7 mouse cellular contexts compared by ENCODE assay signal in the genomic region with DNA sequence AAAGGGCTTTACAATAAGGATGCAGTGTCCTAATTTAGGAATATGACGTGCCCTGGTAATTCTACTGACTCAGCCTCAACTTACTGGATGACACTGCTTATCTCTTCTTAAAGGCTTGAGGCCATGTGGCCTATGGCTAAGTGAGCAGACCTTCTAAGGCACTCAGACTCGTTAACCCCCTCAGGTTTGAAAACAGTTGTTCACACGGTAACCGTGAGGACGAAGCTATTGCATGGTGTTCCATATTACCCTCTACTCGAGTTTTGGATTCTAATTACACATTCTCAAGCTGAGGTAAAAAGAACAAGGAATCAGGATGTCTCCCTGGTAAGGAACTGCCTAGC. TPM values are rescaled to one million over a fixed set of nuclear protein-coding genes. Genes with fewer than 3 reads are reported as not detected.
DNase-seq lines count a peak whose midpoint lies in the region; ATAC-seq and TF ChIP-seq lines count a peak whose summit lies in the region.

No protein-coding gene starts in this region.

- ATAC-seq in lung, postnatal 0 days, result 0 out of 2 replicates have a peak, but pooled peaks have one; percentile 0
- peak; percentile 40 for ATAC-seq in embryonic facial prominence, embryonic 11.5 days (replicated peaks; ENCODE audit: insufficient number of reproducible peaks, low FRiP score, low TSS enrichment, low read depth)
- peak; percentile 6 for ATAC-seq in inflammation-experienced regulatory T-cells, adult 6 months
- peak; percentile 55 for ATAC-seq in neural tube, embryonic 12.5 days (ENCODE audit: low FRiP score, low read depth)

- H3K36me3 ChIP-seq in lung, postnatal 0 days (ENCODE audit: insufficient read depth, low read length), result no peaks in the 10 kb centered on the region
- no peaks in the 10 kb centered on the region for H3K36me3 ChIP-seq in embryonic facial prominence, embryonic 11.5 days (replicated peaks; ENCODE audit: control insufficient read depth, insufficient read depth, low read depth, low read length)
- H3K36me3 ChIP-seq in neural tube, embryonic 12.5 days, result peaks cover 2% of the 10 kb centered on the region; the same call in 1 of the 2 replicates

- 18% methylated on average over 6 of the region's 6 CpGs for WGBS in lung, postnatal 0 days
- 19% methylated on average over 6 of the region's 6 CpGs for WGBS in embryonic facial prominence, embryonic 11.5 days
- WGBS in neural tube, embryonic 12.5 days, result 12% methylated on average over 6 of the region's 6 CpGs

- H3K4me1 ChIP-seq in lung, postnatal 0 days (ENCODE audit: insufficient read depth, low read depth, low read length), result peaks cover 7% of the 10 kb centered on the region
- H3K4me1 ChIP-seq in embryonic facial prominence, embryonic 11.5 days (ENCODE audit: control insufficient read depth, insufficient read depth, low read length), result no peaks in the 10 kb centered on the region
- H3K4me1 ChIP-seq in neural tube, embryonic 12.5 days, result peaks cover 20% of the 10 kb centered on the region

- TF ChIP-seq EP300 in lung, postnatal 0 days (IDR thresholded peaks at IDR 0.05), result no peak

- H3K9me3 ChIP-seq in lung, postnatal 0 days (ENCODE audit: low read length), result no peaks in the 10 kb centered on the region
- no peaks in the 10 kb centered on the region for H3K9me3 ChIP-seq in embryonic facial prominence, embryonic 11.5 days (replicated peaks; ENCODE audit: control insufficient read depth, low read length)
- no peaks in the 10 kb centered on the region for H3K9me3 ChIP-seq in neural tube, embryonic 12.5 days

- no peaks in the 10 kb centered on the region for H3K27me3 ChIP-seq in lung, postnatal 0 days (replicated peaks; ENCODE audit: insufficient read depth, low read length)
- no peaks in the 10 kb centered on the region for H3K27me3 ChIP-seq in embryonic facial prominence, embryonic 11.5 days (ENCODE audit: control insufficient read depth, insufficient read depth, low read length)
- H3K27me3 ChIP-seq in neural tube, embryonic 12.5 days (replicated peaks), result no peaks in the 10 kb centered on the region

- no peak for DNase-seq in lung, postnatal 0 days (ENCODE audit: low spot score)
- no peak for DNase-seq in lung, postnatal 4 days
- DNase-seq in embryonic facial prominence, embryonic 11.5 days (ENCODE audit: low spot score), result no peak
- DNase-seq in embryo, embryonic 10.5 days (ENCODE audit: low spot score), result no peak
- no peak for DNase-seq in cerebellum, postnatal 14 days

- peak overlapping the region; percentile 96 for H3K9ac ChIP-seq in lung, postnatal 0 days (replicated peaks; ENCODE audit: low read depth)
- peak overlapping the region; percentile 92 for H3K9ac ChIP-seq in embryonic facial prominence, embryonic 11.5 days (replicated peaks; ENCODE audit: low read length)
- peak overlapping the region; percentile 93 for H3K9ac ChIP-seq in neural tube, embryonic 12.5 days

- H3K4me2 ChIP-seq in lung, postnatal 0 days (replicated peaks; ENCODE audit: low read depth, low read length), result peak overlapping the region; percentile 80
- H3K4me2 ChIP-seq in embryonic facial prominence, embryonic 11.5 days (ENCODE audit: low read depth, low read length), result peak overlapping the region; percentile 64
- peak overlapping the region; percentile 90 for H3K4me2 ChIP-seq in neural tube, embryonic 12.5 days (replicated peaks)

- H3K4me3 ChIP-seq in lung, postnatal 0 days (ENCODE audit: low read depth, low read length), result peak overlapping the region; percentile 86
- peak overlapping the region; percentile 88 for H3K4me3 ChIP-seq in embryonic facial prominence, embryonic 11.5 days (ENCODE audit: low read depth, low read length)
- peak overlapping the region; percentile 82 for H3K4me3 ChIP-seq in neural tube, embryonic 12.5 days

- peak overlapping the region; percentile 97 for H3K27ac ChIP-seq in lung, postnatal 0 days (ENCODE audit: low read length)
- H3K27ac ChIP-seq in embryonic facial prominence, embryonic 11.5 days (replicated peaks; ENCODE audit: low read depth, low read length), result peak overlapping the region; percentile 92
- H3K27ac ChIP-seq in neural tube, embryonic 12.5 days, result peak overlapping the region; percentile 97

- TF ChIP-seq CTCF in lung, postnatal 0 days (IDR thresholded peaks at IDR 0.05), result no peak

RNA-seq across cellular contexts. Expression of a gene that starts 0.6 kb away (rescaled TPM):
- 57.3 and 60.0 TPM in 2 replicates for polyA plus RNA-seq in lung, postnatal 0 days (2015; fragmentation: Nextera tagmentation; extraction: Ambion mirVana)
- polyA plus RNA-seq in embryonic facial prominence, embryonic 11.5 days (2014; fragmentation: Nextera tagmentation; extraction: Ambion mirVana), result 108 and 116 TPM in 2 replicates
- 10 to 100 TPM; 25.1 to 61.8 (median 27.9) TPM for polyA plus RNA-seq in inflammation-experienced regulatory T-cells, adult 6 months (2017; shearing (Covaris generic))
- polyA plus RNA-seq in neural tube, embryonic 12.5 days (2016; fragmentation: Nextera tagmentation; extraction: Ambion mirVana), result 79.3 and 85.5 TPM in 2 replicates

RNA-seq across cellular contexts. Expression of a gene that starts 16.8 kb away (rescaled TPM):
- polyA plus RNA-seq in lung, postnatal 0 days (2015; fragmentation: Nextera tagmentation; extraction: Ambion mirVana), result 0.06 TPM in 1 of 2 replicates, not detected in the other
- polyA plus RNA-seq in embryonic facial prominence, embryonic 11.5 days (2014; fragmentation: Nextera tagmentation; extraction: Ambion mirVana), result not detected in 2 replicates
- not detected for polyA plus RNA-seq in inflammation-experienced regulatory T-cells, adult 6 months (2017; shearing (Covaris generic))
- polyA plus RNA-seq in neural tube, embryonic 12.5 days (2016; fragmentation: Nextera tagmentation; extraction: Ambion mirVana), result not detected in 2 replicates

RNA-seq across cellular contexts. Expression of a gene that starts 36.9 kb away (rescaled TPM):
- 4.7 and 5.3 TPM in 2 replicates for polyA plus RNA-seq in lung, postnatal 0 days (2015; fragmentation: Nextera tagmentation; extraction: Ambion mirVana)
- 30.7 and 32.6 TPM in 2 replicates for polyA plus RNA-seq in embryonic facial prominence, embryonic 11.5 days (2014; fragmentation: Nextera tagmentation; extraction: Ambion mirVana)
- 10 to 100 TPM; 12.1 to 26.0 (median 13.4) TPM for polyA plus RNA-seq in inflammation-experienced regulatory T-cells, adult 6 months (2017; shearing (Covaris generic))
- polyA plus RNA-seq in neural tube, embryonic 12.5 days (2016; fragmentation: Nextera tagmentation; extraction: Ambion mirVana), result 17.2 and 18.2 TPM in 2 replicates

Comparison
In these comparisons a context has a peak if more than half of its experiments do, and no peak if none do; other contexts are left out.
1. ATAC-seq: peak in every context shown above with its lines; median percentile 55 in neural tube, embryonic 12.5 days; 40 in embryonic facial prominence, embryonic 11.5 days; 6 in inflammation-experienced regulatory T-cells, adult 6 months; 0 in lung, postnatal 0 days.